Mouse (Mus musculus) kidney, embryonic 16.5 days (tissue): ENCODE data around the gene Cyp2d26. TPM values are rescaled to one million over a fixed set of nuclear protein-coding genes. Genes with fewer than 3 reads are reported as not detected.

Experiments
- ATAC-seq: fragments of 200-750 bp; cut with Nextera tagmentation; 2 replicates; pipeline ENCODE4 v1.8.0; 2017; ENCODE audit warnings: moderate TSS enrichment; ENCODE audit not compliant: low FRiP score, low TSS enrichment
- H3K27ac ChIP-seq: fragments of 300-500 bp; sonication (generic); 2 replicates; pipeline ENCODE4 v1.5.1; 2014; ENCODE audit warnings: low read length
- H3K27me3 ChIP-seq: fragments of 300-500 bp; sonication (generic); 2 replicates; pipeline ENCODE4 v1.6.1; 2014; ENCODE audit warnings: low read length, control low read depth, mixed read lengths; ENCODE audit not compliant: insufficient read depth
- H3K36me3 ChIP-seq: fragments of 300-500 bp; sonication (generic); 2 replicates; pipeline ENCODE4 v1.6.1; 2014; ENCODE audit warnings: low read length, control low read depth, mixed read lengths; ENCODE audit not compliant: insufficient read depth
- H3K4me1 ChIP-seq: fragments of 300-500 bp; sonication (generic); 2 replicates; pipeline ENCODE4 v1.6.1; 2014; ENCODE audit warnings: low read length, control low read depth, mixed read lengths; ENCODE audit not compliant: insufficient read depth
- H3K4me2 ChIP-seq: fragments of 300-500 bp; sonication (generic); replicated peaks from 2 replicates; pipeline ENCODE4 v1.6.1; 2014; ENCODE audit warnings: low read depth, low read length
- H3K4me3 ChIP-seq: fragments of 300-500 bp; sonication (generic); 2 replicates; pipeline ENCODE4 v1.5.1; 2014; ENCODE audit warnings: mild to moderate bottlenecking, low read length
- H3K9ac ChIP-seq: fragments of 300-500 bp; sonication (generic); replicated peaks from 2 replicates; pipeline ENCODE4 v1.6.1; 2014; ENCODE audit warnings: low read length
- H3K9me3 ChIP-seq: fragments of 300-500 bp; sonication (generic); 2 replicates; pipeline ENCODE4 v1.6.1; 2016; ENCODE audit warnings: low read length, control low read depth
- WGBS: fragments of 180-500 bp; shearing (Covaris S2); extraction: QIAGEN DNeasy Blood & Tissue Kit; methylation state at CpG from one replicate; pipeline ENCODE4 v1.1.7; 2014; 5-methylcytosine and 5-hydroxymethylcytosine counted together
- polyA plus RNA-seq: library from polyadenylated mRNA; unstranded; fragments of >200 nt; fragmentation: Nextera tagmentation; extraction: Ambion mirVana; gene quantifications from 2 replicates; pipeline ENCODE4 v1.2.1, GENCODE M21; 2015

Gene Cyp2d26
- polyA plus RNA-seq, result 49.7 and 58.2 TPM in 2 replicates

GRCm38 (mm10) chr15:82794277-82794676, at the start of gene Cyp2d26:
Gene Cyp2d26 (minus strand): TSS chr15:82794294.
- Histone ChIP-seq H3K9me3 (no peaks in the 10 kb centered on the region), H3K27me3 (no peaks in the 10 kb centered on the region), H3K4me3 (0 out of 2 replicates have a peak within 1 kb of the TSS, but pooled peaks have one; percentile 5), H3K9ac (no peak within 1 kb of the TSS), H3K4me1 (no peaks in the 10 kb centered on the region), H3K27ac (no peak within 1 kb of the TSS), H3K4me2 (no peak within 1 kb of the TSS), H3K36me3 (no peaks in the 10 kb centered on the region)
- WGBS, result 77% methylated on average over 5 of the region's 5 CpGs
- ATAC-seq, result peak; percentile 57; the same call in 1 of the 2 replicates

DNA sequence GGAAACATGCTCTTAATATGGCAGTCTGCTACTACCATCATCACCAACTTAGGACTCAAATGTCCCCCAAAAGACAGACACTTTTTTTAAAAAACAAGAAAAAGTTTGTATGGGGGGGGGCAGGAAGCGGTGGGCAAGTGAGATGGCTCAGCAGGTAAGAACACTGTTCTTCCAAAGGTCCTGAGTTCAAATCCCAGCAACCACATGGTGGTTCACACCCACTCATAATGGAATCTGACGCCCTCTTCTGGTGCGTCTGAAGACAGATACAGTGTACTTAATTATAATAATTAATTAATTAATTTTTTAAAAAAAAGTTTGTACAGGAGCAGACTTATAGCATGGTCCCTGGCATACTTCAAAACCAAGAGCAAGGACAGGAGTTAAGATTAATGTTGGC, 45.1 kb upstream of the Cyp2d26 start:
- 97% methylated on average over 3 of the region's 3 CpGs for WGBS
- H3K9me3 ChIP-seq, result no peaks in the 10 kb centered on the region
- H3K36me3 ChIP-seq, result no peaks in the 10 kb centered on the region

DNA sequence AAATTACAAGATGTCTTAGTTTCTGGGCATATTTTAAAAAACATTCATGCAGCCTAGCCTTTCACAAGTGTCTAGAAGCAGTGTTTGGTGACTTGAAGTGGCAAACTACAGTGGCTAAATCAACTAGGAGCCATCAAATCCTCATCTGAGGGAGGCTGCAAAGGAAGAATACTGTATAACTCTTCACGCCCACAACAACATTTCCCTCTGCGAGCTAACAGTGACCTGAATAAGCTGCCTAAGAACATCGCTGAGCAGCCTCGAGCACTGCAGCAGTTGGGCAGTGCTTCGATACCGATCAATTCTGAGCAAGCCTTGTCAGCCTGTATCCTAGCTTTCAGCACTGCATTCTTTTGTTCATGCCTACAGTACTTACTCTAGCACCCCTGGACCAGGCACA, 35.8 kb upstream of the Cyp2d26 start:
- no peaks in the 10 kb centered on the region for H3K36me3 ChIP-seq
- H3K4me2 ChIP-seq, result no peak overlapping the region
- no peak for ATAC-seq
- no peaks in the 10 kb centered on the region for H3K27me3 ChIP-seq
- no peaks in the 10 kb centered on the region for H3K9me3 ChIP-seq
- no peak overlapping the region for H3K4me3 ChIP-seq
- no peak overlapping the region for H3K9ac ChIP-seq
- no peaks in the 10 kb centered on the region for H3K4me1 ChIP-seq
- WGBS, result 83% methylated on average over 6 of the region's 6 CpGs
- no peak overlapping the region for H3K27ac ChIP-seq

More for the DNA sequence above, 45.1 kb upstream of the Cyp2d26 start:
- Histone ChIP-seq H3K27me3 (no peaks in the 10 kb centered on the region), H3K27ac (no peak overlapping the region), H3K4me3 (no peak overlapping the region), H3K4me1 (no peaks in the 10 kb centered on the region; the same call in 1 of the 2 replicates), H3K4me2 (no peak overlapping the region), H3K9ac (no peak overlapping the region)
- no peak for ATAC-seq

DNA sequence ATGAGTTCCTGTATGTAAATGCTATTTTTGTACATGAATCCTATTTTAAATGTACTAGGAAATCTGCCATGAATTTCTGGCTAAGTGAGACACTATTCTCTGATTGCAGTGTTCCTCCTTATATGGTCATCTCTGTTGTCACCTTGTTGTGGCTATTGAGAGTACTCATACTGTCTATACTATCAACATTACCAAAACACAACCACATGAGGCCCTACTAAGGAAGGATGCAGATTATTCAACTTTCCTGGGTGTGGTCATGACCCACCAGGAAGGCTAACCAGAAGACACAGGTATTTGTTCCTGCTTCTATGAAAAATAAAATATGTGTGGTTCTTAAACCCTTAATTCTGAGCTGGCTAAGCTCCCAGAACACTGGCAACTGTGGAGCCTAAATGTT, 31.8 kb upstream of the Cyp2d26 start:
- no peaks in the 10 kb centered on the region for H3K27me3 ChIP-seq
- no peaks in the 10 kb centered on the region for H3K4me1 ChIP-seq
- no peak overlapping the region for H3K27ac ChIP-seq
- no peak for ATAC-seq
- H3K36me3 ChIP-seq, result no peaks in the 10 kb centered on the region
- no peak overlapping the region for H3K9ac ChIP-seq
- H3K4me2 ChIP-seq, result no peak overlapping the region
- no peaks in the 10 kb centered on the region for H3K9me3 ChIP-seq
- H3K4me3 ChIP-seq, result no peak overlapping the region

DNA sequence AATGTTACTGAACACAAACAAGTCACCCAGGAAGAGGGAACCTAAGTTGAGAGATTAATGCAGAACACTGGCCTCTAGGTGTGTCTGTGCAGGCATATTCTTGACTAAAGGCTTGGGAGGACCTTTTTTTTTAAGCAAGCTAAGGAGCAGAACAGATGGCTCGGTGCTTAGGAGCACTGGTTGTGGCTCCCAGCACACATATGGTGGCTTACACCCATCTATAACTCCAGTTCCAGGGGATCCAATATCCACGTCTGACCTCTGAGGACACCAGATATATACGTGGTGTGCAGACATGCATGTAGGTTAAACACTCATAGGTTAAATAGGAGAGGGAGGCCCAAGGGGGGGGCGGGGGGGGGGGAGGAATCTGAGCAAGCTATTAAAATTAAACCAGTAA, 28.3 kb upstream of the Cyp2d26 start:
- H3K27ac ChIP-seq, result no peak overlapping the region
- no peaks in the 10 kb centered on the region for H3K27me3 ChIP-seq
- H3K4me2 ChIP-seq, result no peak overlapping the region
- no peak overlapping the region for H3K4me3 ChIP-seq
- H3K9ac ChIP-seq, result no peak overlapping the region
- no peak for ATAC-seq
- WGBS, result 58% methylated on average over 3 of the region's 4 CpGs
- no peaks in the 10 kb centered on the region for H3K4me1 ChIP-seq
- no peaks in the 10 kb centered on the region for H3K36me3 ChIP-seq
- H3K9me3 ChIP-seq, result no peaks in the 10 kb centered on the region

GRCm38 (mm10) chr15:82821657-82822056, 27.6 kb upstream of the Cyp2d26 start:
- no peak for ATAC-seq
- no peaks in the 10 kb centered on the region for H3K36me3 ChIP-seq
- H3K4me1 ChIP-seq, result no peaks in the 10 kb centered on the region
- no peaks in the 10 kb centered on the region for H3K27me3 ChIP-seq
- 86% methylated on average over 1 of the region's 1 CpGs for WGBS
- no peak overlapping the region for H3K4me3 ChIP-seq
- H3K27ac ChIP-seq, result no peak overlapping the region
- no peak overlapping the region for H3K9ac ChIP-seq
- H3K9me3 ChIP-seq, result no peaks in the 10 kb centered on the region
- H3K4me2 ChIP-seq, result no peak overlapping the region

DNA sequence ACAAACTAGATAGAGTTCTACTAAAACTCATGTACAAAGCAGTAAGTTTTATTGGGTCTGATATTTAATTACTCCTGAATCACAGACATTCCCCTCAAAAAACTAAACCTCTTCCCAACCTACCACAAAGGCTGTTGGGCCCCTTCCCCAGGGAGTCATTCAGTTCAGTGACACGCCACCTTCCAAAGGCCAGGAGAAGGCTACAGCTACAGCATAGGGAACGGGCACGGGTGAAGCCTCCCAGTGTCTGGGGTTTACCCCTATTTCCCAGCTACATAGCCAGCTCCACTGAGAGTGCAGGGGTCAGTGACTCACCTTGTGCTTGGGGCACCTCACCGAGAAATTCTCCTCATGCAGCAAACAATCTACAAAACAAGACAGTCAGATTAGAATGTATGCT, 21.2 kb upstream of the Cyp2d26 start:
- Histone ChIP-seq H3K4me2 (no peak overlapping the region), H3K4me1 (no peaks in the 10 kb centered on the region), H3K4me3 (no peak overlapping the region), H3K27me3 (no peaks in the 10 kb centered on the region), H3K9me3 (no peaks in the 10 kb centered on the region), H3K36me3 (0 out of 2 replicates have a peak, but pooled peaks cover 13% of the 10 kb centered on the region), H3K9ac (no peak overlapping the region), H3K27ac (no peak overlapping the region)
- no peak for ATAC-seq
- 84% methylated on average over 4 of the region's 4 CpGs for WGBS

- no peaks in the 10 kb centered on the region for H3K9me3 ChIP-seq
- no peak overlapping the region for H3K4me2 ChIP-seq
- H3K4me1 ChIP-seq, result no peaks in the 10 kb centered on the region
- no peak overlapping the region for H3K9ac ChIP-seq
- H3K27ac ChIP-seq, result no peak overlapping the region
- H3K27me3 ChIP-seq, result no peaks in the 10 kb centered on the region
- ATAC-seq, result no peak; the same call in 1 of the 2 replicates
- 0 out of 2 replicates have a peak, but pooled peaks cover 13% of the 10 kb centered on the region for H3K36me3 ChIP-seq
- WGBS, result 70% methylated on average over 4 of the region's 4 CpGs
- H3K4me3 ChIP-seq, result no peak overlapping the region
Observed at GRCm38 (mm10) chr15:82814806-82815205, 20.7 kb upstream of the Cyp2d26 start.

- 0 out of 2 replicates have a peak, but pooled peaks cover 13% of the 10 kb centered on the region for H3K36me3 ChIP-seq
- WGBS, result 85% methylated on average over 7 of the region's 7 CpGs
- H3K4me1 ChIP-seq, result no peaks in the 10 kb centered on the region
Observed at GRCm38 (mm10) chr15:82814321-82814720, 20.2 kb upstream of the Cyp2d26 start.

DNA sequence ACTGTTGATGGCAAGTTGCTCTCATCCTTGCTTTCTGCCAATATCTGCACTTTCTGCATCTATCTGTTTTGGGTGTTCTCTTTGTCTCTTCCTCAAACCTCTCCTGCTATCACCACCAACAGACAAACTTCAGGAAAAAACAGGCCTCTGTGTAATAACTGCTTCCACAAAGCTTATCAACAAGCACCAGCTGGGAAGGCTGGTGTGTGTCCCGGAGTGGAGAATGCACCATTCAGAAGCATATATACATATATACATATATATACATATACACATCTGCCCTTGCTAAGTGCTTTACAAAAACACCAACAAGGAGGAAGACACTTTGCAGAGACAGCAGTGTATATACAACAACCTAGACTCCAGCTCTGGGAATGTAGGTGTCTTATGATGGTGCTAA, 16.5 kb upstream of the Cyp2d26 start:
- ATAC-seq, result no peak
- Histone ChIP-seq H3K4me2 (no peak overlapping the region), H3K4me1 (no peaks in the 10 kb centered on the region), H3K27ac (no peak overlapping the region), H3K27me3 (no peaks in the 10 kb centered on the region), H3K9ac (no peak overlapping the region), H3K36me3 (0 out of 2 replicates have a peak, but pooled peaks cover 13% of the 10 kb centered on the region), H3K4me3 (no peak overlapping the region), H3K9me3 (no peaks in the 10 kb centered on the region)
- 86% methylated on average over 1 of the region's 1 CpGs for WGBS

More at GRCm38 (mm10) chr15:82814321-82814720, 20.2 kb upstream of the Cyp2d26 start:
- Histone ChIP-seq H3K27ac (no peak overlapping the region), H3K27me3 (no peaks in the 10 kb centered on the region), H3K9ac (no peak overlapping the region), H3K9me3 (no peaks in the 10 kb centered on the region), H3K4me2 (no peak overlapping the region), H3K4me3 (no peak overlapping the region)
- no peak for ATAC-seq
